Mouse (Mus musculus) neural tube, embryonic 13.5 days (tissue): ENCODE measurements around the gene Rps12. TPM values are rescaled to one million over a fixed set of nuclear protein-coding genes. Genes with fewer than 3 reads are reported as not detected.
"Not testable (repeated sequence)": the region's sequence is repeated elsewhere in the genome, so short reads cannot be mapped to it uniquely, and the experiment has no call there.

Experiments used
- ATAC-seq: fragments of 200-750 bp; cut with Nextera tagmentation; 2 replicates; pipeline ENCODE4 v1.8.0; 2017; ENCODE audit warnings: low read depth, mild to moderate bottlenecking, moderate TSS enrichment, moderate library complexity
- H3K27ac ChIP-seq: fragments of 300-500 bp; sonication (generic); replicated peaks from 2 replicates; pipeline ENCODE4 v1.5.1; 2015; ENCODE audit warnings: moderate library complexity, mild to moderate bottlenecking, inconsistent platforms
- H3K27me3 ChIP-seq: fragments of 300-500 bp; sonication (generic); 2 replicates; pipeline ENCODE4 v1.6.1; 2015; ENCODE audit warnings: mild to moderate bottlenecking, inconsistent platforms
- H3K36me3 ChIP-seq: fragments of 300-500 bp; sonication (generic); 2 replicates; pipeline ENCODE4 v1.6.1; 2015; ENCODE audit warnings: mild to moderate bottlenecking, inconsistent platforms
- H3K4me1 ChIP-seq: fragments of 300-500 bp; sonication (generic); replicated peaks from 2 replicates; pipeline ENCODE4 v1.6.1; 2015; ENCODE audit warnings: inconsistent platforms
- H3K4me2 ChIP-seq: fragments of 300-500 bp; sonication (generic); 2 replicates; pipeline ENCODE4 v1.6.1; 2015; ENCODE audit warnings: inconsistent platforms, mild to moderate bottlenecking, moderate library complexity
- H3K4me3 ChIP-seq: fragments of 300-500 bp; sonication (generic); 2 replicates; pipeline ENCODE4 v1.5.1; 2015; ENCODE audit warnings: mild to moderate bottlenecking, inconsistent platforms
- H3K9ac ChIP-seq: fragments of 300-500 bp; sonication (generic); 2 replicates; pipeline ENCODE4 v1.6.1; 2015; ENCODE audit warnings: moderate library complexity, mild to moderate bottlenecking, inconsistent platforms
- H3K9me3 ChIP-seq: fragments of 300-500 bp; sonication (generic); 2 replicates; pipeline ENCODE4 v1.6.1; 2016; ENCODE audit warnings: inconsistent platforms
- WGBS: fragments of 180-500 bp; shearing (Covaris S2); methylation state at CpG from one replicate; pipeline ENCODE4 v1.1.7; 2015; 5-methylcytosine and 5-hydroxymethylcytosine counted together
- polyA plus RNA-seq: library from polyadenylated mRNA; unstranded; fragments of >200 nt; fragmentation: Nextera tagmentation; extraction: Ambion mirVana; gene quantifications from 2 replicates; pipeline ENCODE4 v1.2.1, GENCODE M21; 2015

Rps12 gene
- polyA plus RNA-seq, 1 experiment from 2014 or later, result 111 TPM

GRCm38 (mm10) chr10:23799933-23800332 lies 12.9 kb upstream of the Rps12 start:
- WGBS, result 17% methylated on average over 3 of the region's 3 CpGs
- no peak for ATAC-seq

GRCm38 (mm10) chr10:23798142-23798541 lies 11.1 kb upstream of the Rps12 start:
- peaks cover 31% of the 10 kb centered on the region for H3K36me3 ChIP-seq
- peak overlapping the region; percentile 69 for H3K4me2 ChIP-seq
- H3K27me3 ChIP-seq, result no peaks in the 10 kb centered on the region
- H3K4me1 ChIP-seq, result peaks cover 26% of the 10 kb centered on the region
- H3K9me3 ChIP-seq, result no peaks in the 10 kb centered on the region
- WGBS, result 93% methylated on average over 1 of the region's 1 CpGs
- peak overlapping the region; percentile 5; the same call in 1 of the 2 replicates for H3K4me3 ChIP-seq
- no peak; the same call in 1 of the 2 replicates for ATAC-seq
- peak overlapping the region; percentile 47; the same call in 1 of the 2 replicates for H3K9ac ChIP-seq
- no peak overlapping the region for H3K27ac ChIP-seq

More at GRCm38 (mm10) chr10:23799933-23800332, 12.9 kb upstream of the Rps12 start:
- no peak overlapping the region for H3K4me3 ChIP-seq
- H3K9me3 ChIP-seq, result no peaks in the 10 kb centered on the region
- H3K27me3 ChIP-seq, result no peaks in the 10 kb centered on the region
- no peak overlapping the region for H3K4me2 ChIP-seq
- H3K36me3 ChIP-seq, result peaks cover 44% of the 10 kb centered on the region
- H3K4me1 ChIP-seq, result peaks cover 26% of the 10 kb centered on the region
- no peak overlapping the region for H3K9ac ChIP-seq
- H3K27ac ChIP-seq, result no peak overlapping the region

- Histone ChIP-seq H3K9ac (peak overlapping the region; percentile 80), H3K4me1 (peaks cover 26% of the 10 kb centered on the region), H3K4me3 (peak overlapping the region; percentile 66), H3K27ac (no peak overlapping the region), H3K27me3 (no peaks in the 10 kb centered on the region), H3K36me3 (peaks cover 26% of the 10 kb centered on the region), H3K9me3 (no peaks in the 10 kb centered on the region), H3K4me2 (peak overlapping the region; percentile 69)
- peak; percentile 25; the same call in 1 of the 2 replicates for ATAC-seq
- 15% methylated on average over 3 of the region's 3 CpGs for WGBS
These were observed 10.5 kb upstream of the Rps12 start for GRCm38 (mm10) chr10:23797606-23798005.

- peak within 1 kb of the TSS; percentile 67 for H3K27ac ChIP-seq
- peak within 1 kb of the TSS; percentile 66 for H3K4me3 ChIP-seq
- peak within 1 kb of the TSS; percentile 80 for H3K9ac ChIP-seq
- 4% methylated on average over 43 of the region's 43 CpGs for WGBS
- ATAC-seq, result peak; percentile 84
- H3K4me2 ChIP-seq, result peak within 1 kb of the TSS; percentile 69
- peaks cover 19% of the 10 kb centered on the region for H3K36me3 ChIP-seq
- H3K9me3 ChIP-seq, result no peaks in the 10 kb centered on the region
- H3K4me1 ChIP-seq, result peaks cover 26% of the 10 kb centered on the region
- H3K27me3 ChIP-seq, result no peaks in the 10 kb centered on the region
These were observed 9.8 kb upstream of the Rps12 start, which contains the start of gene Slc18b1 for GRCm38 (mm10) chr10:23796551-23797503. TSS of gene Slc18b1 (plus strand) at chr10:23796986.

GRCm38 (mm10) chr10:23795871-23796520 lies 8.9 kb upstream of the Rps12 start:
- no peaks in the 10 kb centered on the region for H3K9me3 ChIP-seq
- peaks cover 26% of the 10 kb centered on the region for H3K4me1 ChIP-seq
- no peak for ATAC-seq
- no peaks in the 10 kb centered on the region for H3K27me3 ChIP-seq
- H3K36me3 ChIP-seq, result peaks cover 10% of the 10 kb centered on the region
- H3K27ac ChIP-seq, result no peak overlapping the region
- H3K4me2 ChIP-seq, result peak overlapping the region; percentile 69
- H3K4me3 ChIP-seq, result peak overlapping the region; percentile 66
- H3K9ac ChIP-seq, result peak overlapping the region; percentile 80
- WGBS, result 62% methylated on average over 9 of the region's 9 CpGs

- peak overlapping the region; percentile 81; the same call in 1 of the 2 replicates for H3K27ac ChIP-seq
- peak overlapping the region; percentile 91 for H3K4me3 ChIP-seq
- H3K4me1 ChIP-seq, result peaks cover 33% of the 10 kb centered on the region
- peak overlapping the region; percentile 82 for H3K9ac ChIP-seq
- H3K36me3 ChIP-seq, result peaks cover 27% of the 10 kb centered on the region
- no peaks in the 10 kb centered on the region for H3K27me3 ChIP-seq
- 13% methylated on average over 8 of the region's 8 CpGs for WGBS
- H3K9me3 ChIP-seq, result no peaks in the 10 kb centered on the region
- ATAC-seq, result no peak
- H3K4me2 ChIP-seq, result peak overlapping the region; percentile 76
These were observed 1.1 kb upstream of the Rps12 start for GRCm38 (mm10) chr10:23788056-23788600.

- H3K27ac ChIP-seq, result peak overlapping the region; percentile 56; the same call in 1 of the 2 replicates
- H3K4me2 ChIP-seq, result peak overlapping the region; percentile 84
- peak overlapping the region; percentile 91 for H3K4me3 ChIP-seq
- under 1% methylated on average over 23 of the region's 23 CpGs for WGBS
- H3K9ac ChIP-seq, result peak overlapping the region; percentile 96
- peaks cover 33% of the 10 kb centered on the region for H3K4me1 ChIP-seq
- peak; percentile 73 for ATAC-seq
- not testable (repeated sequence) for H3K27me3 ChIP-seq, H3K9me3 ChIP-seq
- peaks cover 31% of the 10 kb centered on the region for H3K36me3 ChIP-seq
These were observed 440 bp downstream of the Rps12 start for GRCm38 (mm10) chr10:23786631-23787038.

GRCm38 (mm10) chr10:23786040-23786439 lies 1.0 kb downstream of the Rps12 start:
- H3K27me3 ChIP-seq, result no peaks in the 10 kb centered on the region
- H3K9ac ChIP-seq, result peak overlapping the region; percentile 96
- H3K27ac ChIP-seq, result no peak overlapping the region
- peak overlapping the region; percentile 84 for H3K4me2 ChIP-seq
- no peak for ATAC-seq
- H3K36me3 ChIP-seq, result peaks cover 31% of the 10 kb centered on the region
- WGBS, result 0% methylated on average over 4 of the region's 4 CpGs
- no peaks in the 10 kb centered on the region for H3K9me3 ChIP-seq
- H3K4me3 ChIP-seq, result peak overlapping the region; percentile 91
- peaks cover 33% of the 10 kb centered on the region for H3K4me1 ChIP-seq

- H3K27me3 ChIP-seq, ATAC-seq, H3K27ac ChIP-seq, H3K9me3 ChIP-seq: not testable (repeated sequence)
- Histone ChIP-seq H3K4me2 (peak overlapping the region; percentile 84), H3K36me3 (peaks cover 35% of the 10 kb centered on the region), H3K9ac (peak overlapping the region; percentile 96), H3K4me1 (peaks cover 33% of the 10 kb centered on the region), H3K4me3 (peak overlapping the region; percentile 91)
- 37% methylated on average over 7 of the region's 7 CpGs for WGBS
These were observed 1.5 kb downstream of the Rps12 start for GRCm38 (mm10) chr10:23785599-23785998.

- Histone ChIP-seq H3K9ac (no peak overlapping the region), H3K4me3 (no peak overlapping the region), H3K4me2 (no peak overlapping the region), H3K4me1 (peaks cover 33% of the 10 kb centered on the region), H3K36me3 (peaks cover 37% of the 10 kb centered on the region), H3K27ac (no peak overlapping the region), H3K9me3 (no peaks in the 10 kb centered on the region), H3K27me3 (no peaks in the 10 kb centered on the region)
- ATAC-seq, result no peak
- WGBS, result 35% methylated on average over 2 of the region's 2 CpGs
These were observed 3.0 kb downstream of the Rps12 start for GRCm38 (mm10) chr10:23784121-23784520.

GRCm38 (mm10) chr10:23783493-23783884 lies 3.6 kb downstream of the Rps12 start:
- 26% methylated on average over 2 of the region's 2 CpGs for WGBS
- H3K36me3 ChIP-seq, result peaks cover 37% of the 10 kb centered on the region
- peaks cover 31% of the 10 kb centered on the region for H3K4me1 ChIP-seq
- no peak for ATAC-seq
- H3K27ac ChIP-seq, result no peak overlapping the region
- no peak overlapping the region for H3K9ac ChIP-seq
- no peak overlapping the region for H3K4me2 ChIP-seq
- H3K9me3 ChIP-seq, result no peaks in the 10 kb centered on the region
- no peak overlapping the region for H3K4me3 ChIP-seq
- no peaks in the 10 kb centered on the region for H3K27me3 ChIP-seq
